Mouse (Mus musculus) CH12.LX (cell line): ENCODE results near the gene Iscu.

Experiments
- ETS1 ChIP-seq: conservative IDR thresholded peaks from 2 replicates; pipeline ENCODE4 v1.6.1; 2012; ENCODE audit warnings: low read depth, mild to moderate bottlenecking, inconsistent platforms, low read length, improper control_type of control experiment, moderate library complexity
- POLR2A ChIP-seq: IDR thresholded peaks from 2 replicates; pipeline ENCODE4 v1.6.1; 2011; ENCODE audit warnings: low read depth, mild to moderate bottlenecking, improper control_type of control experiment, low read length

DNA sequence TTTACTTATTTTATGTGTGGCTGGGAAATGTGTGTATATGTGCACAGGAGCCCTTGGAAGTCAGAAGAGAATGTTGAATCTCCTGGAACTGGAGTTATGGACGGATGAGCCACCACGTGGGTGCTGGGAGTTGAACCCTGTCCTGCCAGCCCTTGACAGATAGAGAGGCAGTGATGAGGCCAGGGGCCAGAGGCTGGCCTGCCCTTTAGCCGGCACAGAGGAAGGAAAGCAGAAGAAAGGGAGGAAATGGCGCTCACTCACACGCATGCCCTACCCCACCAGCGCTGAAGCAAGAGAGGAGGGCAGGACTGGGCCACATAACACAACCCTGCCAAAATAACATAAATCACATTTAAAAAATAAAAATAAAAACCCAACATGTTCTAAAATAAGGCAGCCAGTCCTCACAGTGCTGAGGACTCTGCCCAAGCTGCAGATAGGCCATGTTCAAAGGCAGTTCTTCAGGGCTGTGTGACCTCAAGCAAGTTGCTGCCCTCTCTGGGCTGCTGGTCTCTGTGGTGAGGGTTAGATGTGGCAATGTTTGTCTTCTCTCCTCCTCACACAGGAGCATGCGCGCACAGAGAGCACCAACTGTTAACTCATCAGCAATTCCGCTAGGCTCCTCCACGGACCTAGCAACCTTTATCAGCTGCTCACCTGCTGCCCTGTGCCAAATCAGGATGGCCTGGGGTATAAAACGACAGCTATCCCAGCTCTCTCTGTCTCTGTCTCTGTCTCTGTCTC, 18.1 kb downstream of the Iscu start:
- TF ChIP-seq POLR2A (no peak), ETS1 (no peak)
